Mouse (Mus musculus): ENCODE data around the gene Ifnar1. TPM values are rescaled to one million over a fixed set of nuclear protein-coding genes. Genes with fewer than 3 reads are reported as not detected.

Ifnar1 gene
- total RNA-seq, 2 experiments from 2014 or later, result 68.8 to 75.0 TPM

- intact Hi-C loops (cut with DNase I), result no loop called here
- DNase-seq (ENCODE audit: extremely low spot score in 1 of 2, low spot score in 2 of 2), result peak in 1 of 2 experiments; percentile 37
Observed at GRCm38 (mm10) chr16:91458976-91459375, 26.1 kb upstream of the Ifnar1 start.

DNA sequence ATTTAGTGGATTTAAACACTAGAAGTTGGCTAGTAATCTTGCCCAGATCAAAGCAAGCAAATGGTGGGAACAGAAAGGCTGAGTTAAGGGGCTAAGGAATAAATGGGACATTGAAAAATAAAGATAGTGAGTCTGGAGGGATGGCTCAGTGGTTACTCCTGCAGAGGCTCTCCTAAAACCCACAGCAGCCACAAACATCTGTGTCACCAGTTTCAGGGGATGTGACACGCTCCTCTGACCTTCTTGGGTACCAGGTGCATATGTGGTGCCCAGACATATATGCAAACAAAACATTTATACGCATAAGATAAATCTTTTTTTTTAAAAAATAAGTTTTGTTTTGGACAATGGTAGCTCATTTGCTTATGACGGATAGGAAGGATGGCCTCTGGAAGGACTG, 25.6 kb upstream of the Ifnar1 start:
- intact Hi-C loops (cut with DNase I), result no loop called here
- DNase-seq (ENCODE audit: extremely low spot score in 1 of 2, low spot score in 2 of 2), result no peak

DNA sequence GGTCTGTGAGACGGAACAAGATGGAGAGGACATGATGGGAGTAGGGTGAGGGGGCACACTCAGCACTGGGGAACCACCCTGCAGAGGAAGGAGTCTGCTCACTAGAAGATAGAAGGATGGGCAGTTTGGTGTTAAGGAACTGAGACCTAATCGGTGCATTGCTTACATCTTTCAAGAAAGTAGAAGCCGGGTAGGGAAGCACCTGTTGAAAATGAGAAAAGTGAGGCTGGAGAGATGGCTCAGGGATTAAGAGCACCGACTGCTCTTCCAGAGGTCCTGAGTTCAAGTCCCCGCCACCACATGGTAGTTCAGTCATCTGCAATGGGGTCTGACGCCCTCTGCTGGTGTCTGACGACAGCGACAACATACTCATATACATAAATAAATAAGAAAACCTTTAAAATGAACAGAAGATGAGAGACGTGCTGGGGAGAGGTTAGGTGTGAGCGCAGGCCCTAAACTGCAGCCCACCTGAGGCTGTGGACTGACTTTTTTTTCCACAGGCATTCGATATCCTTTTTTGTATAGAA, 25.1 kb upstream of the Ifnar1 start:
- intact Hi-C loops (cut with DNase I), result no loop called here

DNA sequence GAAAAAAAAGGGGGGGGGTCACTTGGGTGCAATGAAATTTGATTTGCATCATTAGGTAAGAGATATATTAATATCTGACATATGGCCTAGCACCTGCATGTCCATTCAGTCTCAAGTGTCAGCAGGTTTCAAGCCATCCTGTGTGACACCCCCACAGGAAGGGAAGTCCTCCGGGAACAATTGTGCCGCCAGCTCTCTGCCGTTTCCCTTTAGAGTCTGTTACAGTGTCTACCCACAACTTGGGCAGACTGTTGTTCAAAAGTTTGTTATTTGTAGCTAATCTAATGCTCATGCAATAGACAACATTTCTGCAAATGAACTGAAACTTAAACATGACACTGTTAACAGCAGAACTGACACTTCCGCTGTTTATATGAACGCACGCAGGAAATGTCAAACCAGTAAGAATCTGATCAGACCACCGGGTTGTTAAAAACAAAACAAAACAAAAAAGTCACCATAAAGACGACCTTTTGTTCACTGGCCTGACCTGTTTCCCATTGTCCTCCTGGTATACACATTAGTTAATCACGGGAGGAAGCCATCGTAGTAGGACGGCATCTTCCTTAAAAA, 23.9 kb upstream of the Ifnar1 start:
- DNase-seq (ENCODE audit: extremely low spot score in 1 of 2, low spot score in 2 of 2), result peak in 1 of 2 experiments; percentile 38
- intact Hi-C loops (cut with DNase I), result no loop called here

More for the DNA sequence above, 25.1 kb upstream of the Ifnar1 start:
- no peak for DNase-seq (ENCODE audit: extremely low spot score in 1 of 2, low spot score in 2 of 2)

DNA sequence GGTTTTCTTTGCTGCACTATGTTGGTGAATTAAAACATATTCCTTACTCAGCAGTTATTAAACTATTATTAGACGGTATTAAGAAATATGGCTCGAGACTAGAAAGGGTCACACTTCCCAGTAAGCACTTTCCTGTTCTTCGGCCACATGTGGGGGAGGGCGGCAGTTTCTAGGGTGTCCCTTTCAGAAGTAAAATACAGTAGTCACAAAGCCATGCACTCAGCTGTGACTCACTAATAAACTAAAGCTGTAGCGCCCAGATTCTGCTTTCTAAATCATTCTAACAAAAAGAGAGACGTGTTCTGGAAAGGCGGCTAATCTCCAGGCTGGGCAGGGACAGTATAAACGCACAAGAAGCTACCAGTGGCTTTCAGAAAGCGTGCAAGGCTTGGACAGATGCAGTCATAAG, 23.3 kb upstream of the Ifnar1 start:
- intact Hi-C loops (cut with DNase I), result no loop called here
- DNase-seq (ENCODE audit: extremely low spot score in 1 of 2, low spot score in 2 of 2), result no peak

GRCm38 (mm10) chr16:91462644-91463043, 22.4 kb upstream of the Ifnar1 start:
- no peak for DNase-seq (ENCODE audit: extremely low spot score in 1 of 2, low spot score in 2 of 2)
- intact Hi-C loops (cut with DNase I), result no loop called here

DNA sequence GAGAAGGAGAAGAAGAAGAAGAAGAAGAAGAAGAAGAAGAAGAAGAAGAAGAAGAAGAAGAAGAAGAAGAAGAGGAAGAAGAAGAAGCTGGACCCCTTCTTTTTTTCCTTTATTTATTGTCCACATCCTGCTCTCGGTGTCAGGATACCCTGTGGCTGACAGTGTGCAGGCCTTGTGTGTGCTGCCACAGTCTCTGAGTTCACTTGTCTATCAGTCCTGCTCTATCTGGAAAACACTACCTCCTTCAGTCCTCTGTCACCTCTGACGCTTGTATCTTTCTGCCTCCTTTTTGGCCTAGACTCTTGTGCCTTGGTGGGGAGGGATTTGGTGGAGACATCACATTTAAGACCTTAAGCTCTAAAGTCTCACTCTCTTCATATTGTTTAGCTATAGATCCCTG, 21.6 kb upstream of the Ifnar1 start:
- intact Hi-C loops (cut with DNase I), result no loop called here
- DNase-seq (ENCODE audit: extremely low spot score in 1 of 2, low spot score in 2 of 2), result no peak

GRCm38 (mm10) chr16:91463836-91464400, 21.1 kb upstream of the Ifnar1 start:
- intact Hi-C loops (cut with DNase I), result no loop called here
- DNase-seq (ENCODE audit: extremely low spot score in 1 of 2, low spot score in 2 of 2), result no peak

GRCm38 (mm10) chr16:91464594-91465504, 20.2 kb upstream of the Ifnar1 start:
- intact Hi-C loops (cut with DNase I), result no loop called here

GRCm38 (mm10) chr16:91465505-91466240, 19.4 kb upstream of the Ifnar1 start:
- intact Hi-C loops (cut with DNase I), result no loop called here
- DNase-seq (ENCODE audit: extremely low spot score in 1 of 2, low spot score in 2 of 2), result no peak

More at GRCm38 (mm10) chr16:91464594-91465504, 20.2 kb upstream of the Ifnar1 start:
- peak; percentile 84 to 92 for DNase-seq (ENCODE audit: extremely low spot score in 1 of 2, low spot score in 2 of 2)

DNA sequence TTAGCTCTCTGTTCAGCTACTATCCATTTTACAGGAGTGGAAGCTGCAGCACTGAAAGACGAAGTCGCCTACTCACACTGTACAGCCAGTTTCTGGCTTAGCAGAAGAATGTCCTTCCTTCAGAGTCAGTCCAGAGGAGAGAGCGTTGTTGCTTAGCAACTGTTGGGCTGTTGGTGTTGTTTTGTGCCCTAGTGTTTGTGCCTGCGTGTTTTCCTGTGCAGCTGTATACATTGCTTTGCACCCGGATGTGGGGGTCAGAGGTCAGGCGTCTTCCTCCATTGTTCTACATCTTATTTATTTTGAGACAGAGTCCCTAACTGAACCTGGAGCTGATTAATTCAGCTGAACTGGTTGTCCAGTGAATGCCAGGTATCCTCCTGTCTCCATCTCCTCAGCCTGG, 18.5 kb upstream of the Ifnar1 start:
- intact Hi-C loops (cut with DNase I), result no loop called here
- DNase-seq (ENCODE audit: extremely low spot score in 1 of 2, low spot score in 2 of 2), result peak in 1 of 2 experiments; percentile 83

- intact Hi-C loops (cut with DNase I), result no loop called here
- no peak for DNase-seq (ENCODE audit: extremely low spot score in 1 of 2, low spot score in 2 of 2)
Observed at GRCm38 (mm10) chr16:91470470-91470869, 14.6 kb upstream of the Ifnar1 start.

GRCm38 (mm10) chr16:91471481-91471880, 13.6 kb upstream of the Ifnar1 start:
- no peak for DNase-seq (ENCODE audit: extremely low spot score in 1 of 2, low spot score in 2 of 2)
- intact Hi-C loops (cut with DNase I), result no loop called here

DNA sequence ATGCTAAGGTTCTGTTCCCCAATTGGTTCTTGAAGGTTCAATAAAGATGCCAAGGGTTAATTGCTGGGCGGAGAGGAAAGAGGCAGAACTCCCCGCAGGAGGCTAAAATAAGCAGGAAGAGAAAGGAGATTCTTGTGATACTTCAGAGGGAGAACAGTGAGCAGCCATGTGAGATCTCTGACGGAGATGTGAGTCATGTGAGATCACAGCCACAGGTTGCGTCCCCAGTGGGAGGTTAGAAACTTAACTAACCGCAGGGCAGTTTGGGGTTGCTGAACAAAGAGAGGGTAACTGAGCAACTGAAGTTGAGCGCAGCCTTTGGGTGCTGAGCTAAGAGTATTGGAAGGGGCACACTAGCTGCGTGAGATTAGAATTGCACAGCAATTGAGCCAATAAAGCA, 9.3 kb upstream of the Ifnar1 start:
- intact Hi-C loops (cut with DNase I), result no loop called here

GRCm38 (mm10) chr16:91478067-91478466, 7.0 kb upstream of the Ifnar1 start:
- DNase-seq (ENCODE audit: extremely low spot score in 1 of 2, low spot score in 2 of 2), result no peak
- intact Hi-C loops (cut with DNase I), result no loop called here

More for the DNA sequence above, 9.3 kb upstream of the Ifnar1 start:
- DNase-seq (ENCODE audit: extremely low spot score in 1 of 2, low spot score in 2 of 2), result no peak

- DNase-seq (ENCODE audit: extremely low spot score in 1 of 2, low spot score in 2 of 2), result no peak
- intact Hi-C loops (cut with DNase I), result no loop called here
Observed at GRCm38 (mm10) chr16:91480517-91480916, 4.5 kb upstream of the Ifnar1 start.

DNA sequence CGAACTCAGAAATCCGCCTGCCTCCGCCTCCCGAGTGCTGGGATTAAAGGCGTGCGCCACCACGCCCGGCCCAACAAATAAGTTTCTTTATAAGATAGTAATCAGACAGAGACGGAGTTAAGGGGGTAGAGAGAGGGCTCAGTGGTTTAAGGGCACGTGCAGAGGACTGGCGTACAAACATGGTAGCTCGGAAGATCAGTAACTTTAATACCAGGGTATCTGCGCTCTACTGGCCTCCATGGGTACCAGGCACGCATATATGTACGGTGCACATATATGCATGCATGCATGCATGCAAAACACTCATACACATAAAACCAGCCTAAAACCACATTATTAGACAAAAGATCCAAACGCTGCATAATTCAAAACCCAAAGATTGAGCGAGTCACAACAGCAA, 651 bp upstream of the Ifnar1 start:
- intact Hi-C loops (cut with DNase I), result no loop called here
- DNase-seq (ENCODE audit: extremely low spot score in 1 of 2, low spot score in 2 of 2), result no peak

DNA sequence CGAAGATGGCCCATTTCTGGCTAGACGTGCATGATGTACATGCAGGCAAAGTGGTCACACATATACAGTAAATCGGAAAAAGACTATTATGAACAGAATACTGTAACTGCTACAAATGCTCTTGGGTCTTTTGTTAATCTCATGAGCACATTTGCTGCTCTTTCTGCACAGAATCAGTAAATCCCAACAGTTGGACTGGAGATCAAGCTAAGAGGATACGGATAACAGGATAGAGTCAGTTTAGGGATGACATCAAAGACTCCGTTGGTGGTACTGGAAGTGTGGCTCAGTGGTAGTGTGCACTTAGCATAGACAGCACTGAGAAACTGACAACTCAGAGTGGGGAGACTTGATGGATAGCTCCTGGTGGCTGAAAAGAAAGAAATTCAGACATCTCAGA, 803 bp downstream of the Ifnar1 start:
- DNase-seq (ENCODE audit: extremely low spot score in 1 of 2, low spot score in 2 of 2), result no peak
- intact Hi-C loops (cut with DNase I), result loop anchor here (5.0 kb wide), 1 partner anchor 109 kb away; no protein-coding TSS in a partner anchor

- intact Hi-C loops (cut with DNase I), result loop anchor here (5.0 kb wide), 1 partner anchor 111 kb away; no protein-coding TSS in a partner anchor
- no peak for DNase-seq (ENCODE audit: extremely low spot score in 1 of 2, low spot score in 2 of 2)
Observed at GRCm38 (mm10) chr16:91488066-91488465, 3.0 kb downstream of the Ifnar1 start.
